Mouse (Mus musculus): ENCODE data around the gene Bloc1s3. TPM values are rescaled to one million over a fixed set of nuclear protein-coding genes. Genes with fewer than 3 reads are reported as not detected.

Gene Bloc1s3
- total RNA-seq, 4 experiments from 2014 or later = 12.7 to 15.4 (median 13.6) TPM

- no peak for DNase-seq
Observed at GRCm38 (mm10) chr7:19477624-19478384, 30.4 kb downstream of the Bloc1s3 start.

GRCm38 (mm10) chr7:19477084-19477483, 31.1 kb downstream of the Bloc1s3 start:
- no peak for DNase-seq

GRCm38 (mm10) chr7:19473875-19474443, 34.2 kb downstream of the Bloc1s3 start:
- no peak for DNase-seq

- DNase-seq = peak; percentile 70
Observed at GRCm38 (mm10) chr7:19472403-19472802, 35.8 kb downstream of the Bloc1s3 start.

- no peak for DNase-seq
Observed at GRCm38 (mm10) chr7:19470308-19470707, 37.9 kb downstream of the Bloc1s3 start.

GRCm38 (mm10) chr7:19469404-19469803, 38.8 kb downstream of the Bloc1s3 start:
- DNase-seq = no peak

- no peak for DNase-seq
Observed at GRCm38 (mm10) chr7:19468279-19468678, 39.9 kb downstream of the Bloc1s3 start.

GRCm38 (mm10) chr7:19467638-19468037, 40.5 kb downstream of the Bloc1s3 start:
- DNase-seq = no peak

- DNase-seq = no peak
Observed at GRCm38 (mm10) chr7:19466602-19467145, 41.5 kb downstream of the Bloc1s3 start.

- no peak for DNase-seq
Observed at GRCm38 (mm10) chr7:19464367-19465307, 43.5 kb downstream of the Bloc1s3 start.

GRCm38 (mm10) chr7:19462884-19463381, 45.2 kb downstream of the Bloc1s3 start, which contains the start of gene Exoc3l2:
TSS of gene Exoc3l2 (plus strand) at chr7:19463331.
- DNase-seq = no peak

- no peak for DNase-seq
Observed at GRCm38 (mm10) chr7:19462443-19462842, 45.7 kb downstream of the Bloc1s3 start.

- DNase-seq = no peak
Observed at GRCm38 (mm10) chr7:19461488-19461887, 46.7 kb downstream of the Bloc1s3 start.

GRCm38 (mm10) chr7:19460500-19460899, 47.7 kb downstream of the Bloc1s3 start:
- no peak for DNase-seq

GRCm38 (mm10) chr7:19459144-19459870, 48.9 kb downstream of the Bloc1s3 start:
- no peak for DNase-seq

- peak; percentile 72 for DNase-seq
Observed at GRCm38 (mm10) chr7:19458591-19459111, 49.5 kb downstream of the Bloc1s3 start, which contains the start of gene Mark4. TSS of gene Mark4 (minus strand) at chr7:19458821.

GRCm38 (mm10) chr7:19458072-19458486, 50.1 kb downstream of the Bloc1s3 start:
- no peak for DNase-seq

- no peak for DNase-seq
Observed at GRCm38 (mm10) chr7:19457414-19458071, 50.6 kb downstream of the Bloc1s3 start.

- no peak for DNase-seq
Observed at GRCm38 (mm10) chr7:19456628-19457027, 51.5 kb downstream of the Bloc1s3 start.

- no peak for DNase-seq
Observed at GRCm38 (mm10) chr7:19455819-19456495, 52.2 kb downstream of the Bloc1s3 start.

Measured in adrenal gland, adult 8-10 months (tissue).